Mouse (Mus musculus): ENCODE measurements around the gene Prelp.

DNA sequence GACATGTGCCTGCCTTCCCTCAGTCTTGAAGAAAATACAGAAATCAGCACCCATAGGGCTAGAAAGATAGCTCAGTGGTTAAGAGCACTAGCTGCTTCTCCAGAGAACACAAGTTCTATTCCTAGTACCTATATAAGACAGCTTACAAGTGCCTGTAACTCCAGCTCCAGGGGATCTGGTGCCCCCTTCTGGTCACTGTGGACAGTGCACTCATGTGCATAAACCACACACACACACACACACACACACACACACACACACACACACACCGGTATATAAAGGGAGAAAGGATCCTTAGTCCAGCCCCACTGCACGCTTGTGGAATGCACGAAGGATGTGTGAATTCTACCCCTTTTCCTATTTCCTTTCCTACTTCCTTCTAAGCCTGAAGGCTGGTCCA, 15.0 kb upstream of the Prelp start:
- TF ChIP-seq CTCF (conservative IDR thresholded peaks at IDR 0.05; ENCODE audit: insufficient read depth, insufficient read length, low read depth, low read length), result peak; percentile 20; the same call in 1 of the 2 replicates
- TF ChIP-seq POLR2A (IDR thresholded peaks at IDR 0.05; ENCODE audit: low read depth, low read length), result no peak

Data from kidney, adult 2 months (tissue).